In the genomic region with DNA sequence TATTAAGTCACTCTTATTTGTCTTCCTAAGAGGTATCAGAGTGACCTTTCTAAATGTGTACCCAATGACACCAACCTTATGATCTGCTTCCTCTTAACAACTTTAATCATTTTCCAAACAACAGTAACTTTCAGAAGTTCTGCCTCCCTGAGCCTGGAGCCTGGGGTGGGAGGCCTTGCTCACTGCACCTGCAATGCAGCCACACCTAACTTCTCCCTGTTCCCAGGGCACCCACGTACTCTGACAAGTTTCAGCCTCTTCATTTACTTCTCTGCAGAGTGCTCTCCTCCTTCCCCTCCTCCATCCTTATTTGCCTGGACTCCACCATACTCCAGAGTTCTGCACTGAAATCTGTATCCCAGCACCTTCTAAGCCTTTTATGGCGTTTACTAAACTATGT, we compare ENCODE assay signal across 21 mouse cellular contexts. TPM values are rescaled to one million over a fixed set of nuclear protein-coding genes. Genes with fewer than 3 reads are reported as not detected.
DNase-seq lines count a peak whose midpoint lies in the region; ATAC-seq and TF ChIP-seq lines count a peak whose summit lies in the region.
"Had no signal": no experiment of that assay in that cellular context is flagged by ENCODE, and none has a peak within 500 bp of the region (broad histone marks: within the 10 kb centered on the region; RNA-seq: fewer than 3 reads in every experiment).

No protein-coding gene starts in this region.

- no peaks in the 10 kb centered on the region for H3K9me3 ChIP-seq in lung, embryonic 14.5 days (ENCODE audit: low read depth, low read length)
- no peaks in the 10 kb centered on the region for H3K9me3 ChIP-seq in midbrain, embryonic 14.5 days (ENCODE audit: control insufficient read depth, low read length)
- no peaks in the 10 kb centered on the region for H3K9me3 ChIP-seq in midbrain, embryonic 13.5 days
- no peaks in the 10 kb centered on the region for H3K9me3 ChIP-seq in neural tube, embryonic 13.5 days
- H3K9me3 ChIP-seq: forebrain, embryonic 12.5 days; heart, embryonic 13.5 days; limb, embryonic 12.5 days; liver, embryonic 12.5 days had no signal

- no peak for ATAC-seq in lung, embryonic 14.5 days (ENCODE audit: insufficient read depth)
- no peak for ATAC-seq in midbrain, embryonic 14.5 days (ENCODE audit: low FRiP score, low TSS enrichment)
- ATAC-seq in midbrain, embryonic 13.5 days, result no peak
- no peak for ATAC-seq in neural tube, embryonic 13.5 days (ENCODE audit: low read depth)
- ATAC-seq: liver, embryonic 12.5 days had no signal

- H3K9ac ChIP-seq in lung, embryonic 14.5 days, result no peak overlapping the region
- H3K9ac ChIP-seq in midbrain, embryonic 14.5 days (replicated peaks; ENCODE audit: low read length), result no peak overlapping the region
- H3K9ac ChIP-seq in midbrain, embryonic 13.5 days (replicated peaks), result no peak overlapping the region
- H3K9ac ChIP-seq in neural tube, embryonic 13.5 days, result 0 out of 2 replicates have a peak overlapping the region, but pooled peaks have one; percentile 31
- H3K9ac ChIP-seq: forebrain, embryonic 12.5 days; liver, embryonic 12.5 days had no signal

- TF ChIP-seq CTCF in lung, embryonic 14.5 days (IDR thresholded peaks at IDR 0.05; ENCODE audit: low read depth), result no peak

- H3K27me3 ChIP-seq in lung, embryonic 14.5 days (ENCODE audit: insufficient read depth, low read length), result no peaks in the 10 kb centered on the region
- H3K27me3 ChIP-seq in midbrain, embryonic 14.5 days (ENCODE audit: control insufficient read depth, insufficient read depth, low read length), result no peaks in the 10 kb centered on the region
- H3K27me3 ChIP-seq in midbrain, embryonic 13.5 days, result peaks cover 9% of the 10 kb centered on the region; the same call in 1 of the 2 replicates
- peaks cover 6% of the 10 kb centered on the region; the same call in 1 of the 2 replicates for H3K27me3 ChIP-seq in neural tube, embryonic 13.5 days
- H3K27me3 ChIP-seq: CH12.LX had no signal

- no peaks in the 10 kb centered on the region for H3K36me3 ChIP-seq in lung, embryonic 14.5 days (ENCODE audit: insufficient read depth)
- H3K36me3 ChIP-seq in midbrain, embryonic 14.5 days (ENCODE audit: control insufficient read depth, insufficient read depth, low read length), result no peaks in the 10 kb centered on the region
- H3K36me3 ChIP-seq in midbrain, embryonic 13.5 days, result no peaks in the 10 kb centered on the region
- no peaks in the 10 kb centered on the region for H3K36me3 ChIP-seq in neural tube, embryonic 13.5 days
- H3K36me3 ChIP-seq: forebrain, embryonic 12.5 days; heart, embryonic 13.5 days; limb, embryonic 12.5 days; liver, embryonic 12.5 days had no signal

- DNase-seq in lung, embryonic 14.5 days, result no peak
- no peak for DNase-seq in lung, postnatal 10 days
- no peak for DNase-seq in midbrain, embryonic 14.5 days
- DNase-seq in frontal cortex, adult 2 months (ENCODE audit: extremely low spot score in 1 of 2, low spot score in 1 of 2), result no peak
- no peak for DNase-seq in adrenal gland, adult 18-20 months (ENCODE audit: low spot score in 2 of 2)
- DNase-seq: cerebellum, adult 9-10 months; heart, adult 11 months; heart, postnatal 36 days; kidney, adult 11 months; kidney, postnatal 10 days; lung, postnatal 14 days; thymus, adult 18-20 months; thymus, postnatal 4 days had no signal

- peak overlapping the region; percentile 23; the same call in 1 of the 2 replicates for H3K4me2 ChIP-seq in lung, embryonic 14.5 days
- peak overlapping the region; percentile 12; the same call in 1 of the 2 replicates for H3K4me2 ChIP-seq in midbrain, embryonic 14.5 days (ENCODE audit: low read length)
- no peak overlapping the region for H3K4me2 ChIP-seq in midbrain, embryonic 13.5 days (replicated peaks)
- peak overlapping the region; percentile 90 for H3K4me2 ChIP-seq in neural tube, embryonic 13.5 days
- H3K4me2 ChIP-seq: liver, embryonic 12.5 days had no signal

- no peaks in the 10 kb centered on the region; the same call in 1 of the 2 replicates for H3K4me1 ChIP-seq in lung, embryonic 14.5 days (ENCODE audit: insufficient read depth)
- H3K4me1 ChIP-seq in midbrain, embryonic 14.5 days (ENCODE audit: control insufficient read depth, insufficient read depth, low read length), result 0 out of 2 replicates have a peak, but pooled peaks cover 6% of the 10 kb centered on the region
- H3K4me1 ChIP-seq in midbrain, embryonic 13.5 days (replicated peaks), result peaks cover 20% of the 10 kb centered on the region
- H3K4me1 ChIP-seq in neural tube, embryonic 13.5 days (replicated peaks), result peaks cover 31% of the 10 kb centered on the region

- WGBS in lung, embryonic 14.5 days, result 34% methylated on average over 2 of the region's 2 CpGs
- WGBS in midbrain, embryonic 14.5 days, result 47% methylated on average over 2 of the region's 2 CpGs
- 40% methylated on average over 2 of the region's 2 CpGs for WGBS in midbrain, embryonic 13.5 days
- 28% methylated on average over 2 of the region's 2 CpGs for WGBS in neural tube, embryonic 13.5 days

- no peak overlapping the region for H3K4me3 ChIP-seq in lung, embryonic 14.5 days (ENCODE audit: low read depth, low read length)
- no peak overlapping the region for H3K4me3 ChIP-seq in midbrain, embryonic 14.5 days (replicated peaks; ENCODE audit: low read depth, low read length)
- no peak overlapping the region for H3K4me3 ChIP-seq in midbrain, embryonic 13.5 days (replicated peaks)
- H3K4me3 ChIP-seq in neural tube, embryonic 13.5 days, result no peak overlapping the region
- H3K4me3 ChIP-seq: liver, embryonic 12.5 days had no signal

- H3K27ac ChIP-seq in lung, embryonic 14.5 days (ENCODE audit: low read depth), result no peak overlapping the region
- H3K27ac ChIP-seq in midbrain, embryonic 14.5 days (replicated peaks; ENCODE audit: low read depth, low read length), result no peak overlapping the region
- H3K27ac ChIP-seq in midbrain, embryonic 13.5 days, result no peak overlapping the region
- no peak overlapping the region for H3K27ac ChIP-seq in neural tube, embryonic 13.5 days (replicated peaks)
- H3K27ac ChIP-seq: forebrain, embryonic 12.5 days; liver, embryonic 12.5 days had no signal

RNA-seq across cellular contexts. Expression of gene Ndnf, which starts 1.4 kb away (rescaled TPM):
- 38.5 and 40.8 TPM in 2 replicates for polyA plus RNA-seq in lung, embryonic 14.5 days (2014; fragmentation: Nextera tagmentation; extraction: Ambion mirVana)
- 5.2 and 6.0 TPM in 2 replicates for polyA plus RNA-seq in midbrain, embryonic 14.5 days (2014; fragmentation: Nextera tagmentation; extraction: Ambion mirVana)
- polyA plus RNA-seq in midbrain, embryonic 13.5 days (2015; fragmentation: Nextera tagmentation; extraction: Ambion mirVana), result 3.1 and 5.9 TPM in 2 replicates
- 9.9 and 10.1 TPM in 2 replicates for polyA plus RNA-seq in neural tube, embryonic 13.5 days (2015; fragmentation: Nextera tagmentation; extraction: Ambion mirVana)
- polyA plus RNA-seq in frontal cortex, adult 2 months (2012; rRNA removed), result 24.0 and 25.8 TPM in 2 replicates
- total RNA-seq in adrenal gland, adult 18-20 months (2021), result under 1 TPM; 0.32 to 0.63 TPM
- total RNA-seq: MEL had no signal
